Mouse (Mus musculus): ENCODE results near the gene Lrfn4.

Gene Lrfn4

DNA sequence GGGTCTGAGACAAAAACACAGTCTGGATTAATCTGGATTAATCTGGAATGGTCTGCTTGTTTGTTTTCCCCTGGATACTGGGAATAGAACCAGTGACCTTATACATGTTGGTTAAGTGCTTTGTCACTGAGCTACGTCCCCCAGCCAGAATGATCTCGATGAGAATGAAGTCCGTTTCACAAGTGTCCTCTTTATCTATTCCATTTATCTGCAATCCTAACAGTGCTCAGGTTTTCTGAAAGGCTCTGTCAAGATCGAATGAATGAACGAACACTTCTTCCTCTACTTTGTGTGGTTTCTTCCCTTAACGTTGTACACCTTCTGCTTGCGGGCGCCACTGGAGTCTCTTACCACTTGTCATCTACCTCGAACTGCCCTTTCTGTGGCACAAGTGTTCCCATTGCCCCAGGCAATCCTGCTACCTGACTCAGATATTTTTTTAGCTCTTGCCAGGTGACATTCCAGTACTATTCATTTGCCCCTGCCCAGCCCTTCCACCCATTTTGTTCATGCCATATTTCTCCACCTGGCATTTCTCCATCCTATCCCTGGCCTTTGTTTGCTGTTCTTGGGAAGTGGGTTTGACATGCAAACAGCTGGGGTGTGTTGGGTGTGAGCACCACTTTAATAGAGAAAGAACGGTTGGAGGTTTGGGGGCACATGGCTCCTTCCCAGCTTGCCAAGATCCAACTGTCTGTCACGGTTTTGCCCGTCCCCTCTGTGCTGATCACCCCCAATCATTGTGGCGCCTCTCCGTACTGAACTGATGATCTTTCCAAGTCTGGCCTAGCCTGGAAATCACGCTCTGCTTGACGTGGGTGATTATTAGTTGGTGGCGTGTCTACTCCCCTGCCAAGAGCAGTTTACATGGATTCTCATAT is 45.9 kb downstream of the Lrfn4 start:
- in situ Hi-C loops (cut with MseI, MboI), result no loop called here

- in situ Hi-C loops (cut with MseI, MboI), result no loop called here
These were observed 46.6 kb downstream of the Lrfn4 start for GRCm38 (mm10) chr19:4568832-4569231.

GRCm38 (mm10) chr19:4567665-4568064 is 47.8 kb downstream of the Lrfn4 start:
- in situ Hi-C loops (cut with MseI, MboI), result no loop called here

GRCm38 (mm10) chr19:4566880-4567279 is 48.6 kb downstream of the Lrfn4 start:
- in situ Hi-C loops (cut with MseI, MboI), result no loop called here

GRCm38 (mm10) chr19:4565678-4566077 is 49.8 kb downstream of the Lrfn4 start:
- in situ Hi-C loops (cut with MseI, MboI), result no loop called here

Measured in mouse trophoblast stem cell (cell line).